Mouse (Mus musculus): ENCODE results near the gene Map3k6. TPM values are rescaled to one million over a fixed set of nuclear protein-coding genes. Genes with fewer than 3 reads are reported as not detected.

Gene Map3k6
- polyA plus RNA-seq, 1 experiment from 2014 or later = 1.1 TPM

- peaks cover 42% of the 10 kb centered on the region for H3K4me1 ChIP-seq (ENCODE audit: control insufficient read depth, insufficient read depth, low read length)
- peak overlapping the region; percentile 29; the same call in 1 of the 2 replicates for H3K9ac ChIP-seq (ENCODE audit: low read length)
- H3K27me3 ChIP-seq (replicated peaks; ENCODE audit: control insufficient read depth, insufficient read depth, low read length) = no peaks in the 10 kb centered on the region
- H3K4me3 ChIP-seq (ENCODE audit: low read depth, low read length) = no peak overlapping the region
- peak; percentile 68 for DNase-seq (ENCODE audit: low spot score)
- ATAC-seq = peak; percentile 22; the same call in 1 of the 2 replicates
- H3K9me3 ChIP-seq (replicated peaks; ENCODE audit: control insufficient read depth, low read length) = no peaks in the 10 kb centered on the region
- peaks cover 11% of the 10 kb centered on the region for H3K36me3 ChIP-seq (ENCODE audit: control insufficient read depth, insufficient read depth, low read length)
- H3K27ac ChIP-seq (ENCODE audit: low read depth, low read length) = peak overlapping the region; percentile 63
- no peak overlapping the region for H3K4me2 ChIP-seq (ENCODE audit: low read length)
- 28% methylated on average over 21 of the region's 21 CpGs for WGBS
Measured at GRCm38 (mm10) chr4:133200343-133200742, 40.3 kb upstream of the Map3k6 start.

GRCm38 (mm10) chr4:133201006-133201771 lies 39.4 kb upstream of the Map3k6 start:
- Histone ChIP-seq H3K4me3 (ENCODE audit: low read depth, low read length) (no peak overlapping the region), H3K36me3 (ENCODE audit: control insufficient read depth, insufficient read depth, low read length) (peaks cover 3% of the 10 kb centered on the region), H3K9me3 (replicated peaks; ENCODE audit: control insufficient read depth, low read length) (no peaks in the 10 kb centered on the region), H3K4me1 (ENCODE audit: control insufficient read depth, insufficient read depth, low read length) (peaks cover 41% of the 10 kb centered on the region), H3K27ac (ENCODE audit: low read depth, low read length) (peak overlapping the region; percentile 63), H3K27me3 (replicated peaks; ENCODE audit: control insufficient read depth, insufficient read depth, low read length) (no peaks in the 10 kb centered on the region), H3K4me2 (ENCODE audit: low read length) (no peak overlapping the region), H3K9ac (ENCODE audit: low read length) (peak overlapping the region; percentile 29; the same call in 1 of the 2 replicates)
- WGBS = 71% methylated on average over 8 of the region's 8 CpGs
- ATAC-seq (no peak), DNase-seq (ENCODE audit: low spot score) (peak; percentile 63)

- WGBS = 96% methylated on average over 3 of the region's 3 CpGs
- Histone ChIP-seq H3K4me3 (ENCODE audit: low read depth, low read length) (no peak overlapping the region), H3K36me3 (ENCODE audit: control insufficient read depth, insufficient read depth, low read length) (no peaks in the 10 kb centered on the region), H3K9me3 (replicated peaks; ENCODE audit: control insufficient read depth, low read length) (no peaks in the 10 kb centered on the region), H3K4me2 (ENCODE audit: low read length) (no peak overlapping the region), H3K9ac (ENCODE audit: low read length) (no peak overlapping the region), H3K27me3 (replicated peaks; ENCODE audit: control insufficient read depth, insufficient read depth, low read length) (no peaks in the 10 kb centered on the region), H3K4me1 (ENCODE audit: control insufficient read depth, insufficient read depth, low read length) (peaks cover 31% of the 10 kb centered on the region), H3K27ac (ENCODE audit: low read depth, low read length) (no peak overlapping the region)
- DNase-seq (ENCODE audit: low spot score) = no peak
- ATAC-seq = no peak
Measured at GRCm38 (mm10) chr4:133202254-133202653, 38.4 kb upstream of the Map3k6 start.

- ATAC-seq (no peak), DNase-seq (ENCODE audit: low spot score) (no peak)
- H3K4me3 ChIP-seq (ENCODE audit: low read depth, low read length) = no peak overlapping the region
- no peak overlapping the region for H3K9ac ChIP-seq (ENCODE audit: low read length)
- no peak overlapping the region for H3K4me2 ChIP-seq (ENCODE audit: low read length)
- H3K36me3 ChIP-seq (ENCODE audit: control insufficient read depth, insufficient read depth, low read length) = no peaks in the 10 kb centered on the region
- peaks cover 17% of the 10 kb centered on the region for H3K4me1 ChIP-seq (ENCODE audit: control insufficient read depth, insufficient read depth, low read length)
- H3K27ac ChIP-seq (ENCODE audit: low read depth, low read length) = no peak overlapping the region
- no peaks in the 10 kb centered on the region for H3K9me3 ChIP-seq (replicated peaks; ENCODE audit: control insufficient read depth, low read length)
- H3K27me3 ChIP-seq (replicated peaks; ENCODE audit: control insufficient read depth, insufficient read depth, low read length) = no peaks in the 10 kb centered on the region; the same call in 1 of the 2 replicates
- 50% methylated on average over 3 of the region's 3 CpGs for WGBS
Measured at GRCm38 (mm10) chr4:133203591-133203990, 37.0 kb upstream of the Map3k6 start.

- peak; percentile 39 for DNase-seq (ENCODE audit: low spot score)
- Histone ChIP-seq H3K4me2 (ENCODE audit: low read length) (no peak overlapping the region), H3K27me3 (replicated peaks; ENCODE audit: control insufficient read depth, insufficient read depth, low read length) (no peaks in the 10 kb centered on the region; the same call in 1 of the 2 replicates), H3K36me3 (ENCODE audit: control insufficient read depth, insufficient read depth, low read length) (no peaks in the 10 kb centered on the region), H3K9me3 (replicated peaks; ENCODE audit: control insufficient read depth, low read length) (no peaks in the 10 kb centered on the region), H3K27ac (ENCODE audit: low read depth, low read length) (peak overlapping the region; percentile 35; the same call in 1 of the 2 replicates), H3K9ac (ENCODE audit: low read length) (no peak overlapping the region), H3K4me3 (ENCODE audit: low read depth, low read length) (no peak overlapping the region), H3K4me1 (ENCODE audit: control insufficient read depth, insufficient read depth, low read length) (peaks cover 13% of the 10 kb centered on the region)
- 53% methylated on average over 7 of the region's 7 CpGs for WGBS
- no peak for ATAC-seq
Measured at GRCm38 (mm10) chr4:133204379-133204778, 36.2 kb upstream of the Map3k6 start.

- DNase-seq (ENCODE audit: low spot score) = peak; percentile 82
- peaks cover 8% of the 10 kb centered on the region; the same call in 1 of the 2 replicates for H3K27me3 ChIP-seq (replicated peaks; ENCODE audit: control insufficient read depth, insufficient read depth, low read length)
- WGBS = 4% methylated on average over 11 of the region's 11 CpGs
- H3K9ac ChIP-seq (ENCODE audit: low read length) = no peak overlapping the region
- no peaks in the 10 kb centered on the region for H3K9me3 ChIP-seq (replicated peaks; ENCODE audit: control insufficient read depth, low read length)
- no peak overlapping the region for H3K4me3 ChIP-seq (ENCODE audit: low read depth, low read length)
- H3K27ac ChIP-seq (ENCODE audit: low read depth, low read length) = no peak overlapping the region
- H3K36me3 ChIP-seq (ENCODE audit: control insufficient read depth, insufficient read depth, low read length) = no peaks in the 10 kb centered on the region
- peak; percentile 13; the same call in 1 of the 2 replicates for ATAC-seq
- peaks cover 13% of the 10 kb centered on the region for H3K4me1 ChIP-seq (ENCODE audit: control insufficient read depth, insufficient read depth, low read length)
- H3K4me2 ChIP-seq (ENCODE audit: low read length) = no peak overlapping the region
Measured at GRCm38 (mm10) chr4:133209366-133209765, 31.3 kb upstream of the Map3k6 start.

- 92% methylated on average over 24 of the region's 24 CpGs for WGBS
- ATAC-seq (no peak), DNase-seq (ENCODE audit: low spot score) (no peak)
- H3K27me3 ChIP-seq (replicated peaks; ENCODE audit: control insufficient read depth, insufficient read depth, low read length) = peaks cover 8% of the 10 kb centered on the region; the same call in 1 of the 2 replicates
- no peak overlapping the region for H3K4me3 ChIP-seq (ENCODE audit: low read depth, low read length)
- H3K36me3 ChIP-seq (ENCODE audit: control insufficient read depth, insufficient read depth, low read length) = no peaks in the 10 kb centered on the region
- no peak overlapping the region for H3K4me2 ChIP-seq (ENCODE audit: low read length)
- H3K9ac ChIP-seq (ENCODE audit: low read length) = no peak overlapping the region
- H3K9me3 ChIP-seq (replicated peaks; ENCODE audit: control insufficient read depth, low read length) = no peaks in the 10 kb centered on the region
- H3K4me1 ChIP-seq (ENCODE audit: control insufficient read depth, insufficient read depth, low read length) = peaks cover 13% of the 10 kb centered on the region
- H3K27ac ChIP-seq (ENCODE audit: low read depth, low read length) = no peak overlapping the region
Measured at GRCm38 (mm10) chr4:133210023-133210787, 30.4 kb upstream of the Map3k6 start.

GRCm38 (mm10) chr4:133210788-133211390 lies 29.7 kb upstream of the Map3k6 start:
- H3K4me1 ChIP-seq (ENCODE audit: control insufficient read depth, insufficient read depth, low read length) = peaks cover 13% of the 10 kb centered on the region
- H3K9ac ChIP-seq (ENCODE audit: low read length) = no peak overlapping the region
- no peaks in the 10 kb centered on the region for H3K9me3 ChIP-seq (replicated peaks; ENCODE audit: control insufficient read depth, low read length)
- no peaks in the 10 kb centered on the region for H3K36me3 ChIP-seq (ENCODE audit: control insufficient read depth, insufficient read depth, low read length)
- ATAC-seq (no peak), DNase-seq (ENCODE audit: low spot score) (no peak)
- H3K4me2 ChIP-seq (ENCODE audit: low read length) = no peak overlapping the region
- H3K27ac ChIP-seq (ENCODE audit: low read depth, low read length) = no peak overlapping the region
- 92% methylated on average over 19 of the region's 19 CpGs for WGBS
- H3K4me3 ChIP-seq (ENCODE audit: low read depth, low read length) = no peak overlapping the region
- peaks cover 8% of the 10 kb centered on the region; the same call in 1 of the 2 replicates for H3K27me3 ChIP-seq (replicated peaks; ENCODE audit: control insufficient read depth, insufficient read depth, low read length)

Data from forebrain, embryonic 14.5 days (tissue).